Mouse (Mus musculus): ENCODE measurements at regions not wholly inside any gene's neighbourhood (a gene's known extent, or its start where the extent isn't known, plus 50 kb on each side); places are given as distances from the start of the nearest gene placed in this dataset.

GRCm38 (mm10) chr4:89403151-89403550 lies 92.3 kb upstream of the Cdkn2b start:
- TF ChIP-seq EP300 (IDR thresholded peaks at IDR 0.05) (no peak), CTCF (IDR thresholded peaks at IDR 0.05) (no peak)
